Mouse (Mus musculus): Measurements from ENCODE around the gene Ryr3.

Ryr3 gene

DNA sequence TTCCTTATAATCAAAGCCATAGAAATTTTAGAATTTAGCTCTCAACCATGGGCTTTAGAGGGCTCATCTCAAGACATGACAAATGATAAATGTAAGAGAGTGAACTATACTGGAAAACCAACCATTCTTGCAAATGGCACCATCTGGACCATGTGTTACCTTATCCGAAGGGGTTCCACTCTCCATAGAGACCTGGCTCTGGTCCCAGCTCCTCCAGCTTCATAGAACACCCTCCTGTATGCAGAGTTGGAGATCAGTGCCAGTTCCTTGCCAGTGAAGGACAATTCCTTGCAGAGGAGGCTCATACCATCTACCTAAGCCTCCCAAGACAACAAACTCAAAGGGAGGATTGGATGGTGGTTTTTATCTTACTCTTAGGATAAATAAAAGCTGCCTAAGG is 268.0 kb downstream of the Ryr3 start:
- no peak for ATAC-seq (ENCODE audit: insufficient number of reproducible peaks, low FRiP score, low TSS enrichment)

DNA sequence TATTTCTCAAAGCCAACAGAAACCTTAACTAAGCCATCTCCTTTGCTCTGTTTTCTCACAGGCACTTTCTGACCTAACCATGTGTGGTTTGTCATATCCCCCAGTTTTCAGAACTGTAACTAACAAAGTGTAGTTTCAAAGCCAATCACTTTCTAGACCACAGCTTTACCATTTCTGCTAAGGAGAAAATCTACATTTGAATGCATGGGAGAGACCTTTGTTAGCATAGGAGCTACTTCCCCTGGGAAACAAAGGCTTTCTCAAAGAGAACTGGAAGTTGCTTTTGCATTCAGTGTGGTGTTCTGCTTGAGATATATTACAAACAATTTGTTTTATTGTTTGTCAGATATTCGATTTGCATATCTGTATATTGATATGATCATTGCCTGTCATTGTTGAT is 285.1 kb downstream of the Ryr3 start:
- no peak for ATAC-seq (ENCODE audit: insufficient number of reproducible peaks, low FRiP score, low TSS enrichment)

DNA sequence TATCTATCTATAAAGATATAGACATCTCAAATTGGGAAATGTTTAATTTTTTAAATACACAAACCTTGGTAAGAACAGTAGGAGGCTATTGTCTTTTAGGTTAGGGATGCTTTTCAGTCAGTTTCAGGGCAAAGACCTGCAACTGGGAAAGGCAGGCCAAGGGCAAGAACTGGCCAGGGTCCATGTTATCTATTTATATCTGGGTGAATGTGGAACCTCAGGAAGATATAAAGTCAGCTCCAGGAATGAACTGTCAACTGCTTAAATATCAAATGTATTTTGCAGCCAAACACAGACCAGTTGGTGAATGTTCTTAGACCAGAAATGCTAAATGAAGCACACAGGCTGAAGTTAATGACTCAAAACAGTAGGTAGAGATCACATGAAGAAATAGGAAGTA is 303.1 kb downstream of the Ryr3 start:
- ATAC-seq (ENCODE audit: insufficient number of reproducible peaks, low FRiP score, low TSS enrichment) = peak; percentile 72; the same call in 1 of the 2 replicates

DNA sequence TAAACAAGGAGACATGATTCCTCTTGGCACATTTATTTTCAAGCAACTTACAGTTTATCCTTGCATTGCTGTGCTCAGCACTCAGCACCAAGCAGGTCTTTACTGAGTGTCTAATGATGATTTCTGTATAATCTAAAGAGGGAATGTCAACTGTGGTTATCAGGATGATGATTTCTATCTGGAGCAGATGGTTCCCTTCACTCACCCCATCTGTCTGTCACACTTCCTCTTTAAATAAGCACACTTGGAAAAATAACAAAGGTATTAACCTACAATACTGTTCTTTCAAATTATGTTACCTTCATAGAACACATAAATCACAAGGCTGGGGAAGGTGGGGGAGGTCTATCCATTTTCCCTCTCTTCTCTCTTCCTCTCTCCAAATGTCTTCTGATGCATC is 304.3 kb downstream of the Ryr3 start:
- no peak for ATAC-seq (ENCODE audit: insufficient number of reproducible peaks, low FRiP score, low TSS enrichment)

DNA sequence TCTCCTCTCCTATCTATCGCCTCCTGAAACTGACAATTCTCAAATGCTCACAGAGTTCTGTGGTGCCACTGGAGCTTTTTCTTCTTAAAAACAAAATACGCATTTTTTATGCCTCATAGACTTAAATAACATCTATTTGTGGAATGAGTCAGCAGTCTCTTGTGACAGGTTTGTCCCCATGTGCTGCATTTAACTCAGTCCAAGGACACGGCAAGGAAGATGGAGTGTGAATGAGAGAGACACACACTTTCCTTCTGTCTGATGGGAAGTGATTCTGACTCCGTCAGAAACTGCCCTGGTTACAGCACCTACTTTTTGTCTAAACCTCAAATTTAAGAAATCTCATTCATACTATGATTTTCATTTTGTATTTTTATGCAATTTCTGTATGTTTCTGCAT is 306.3 kb downstream of the Ryr3 start:
- no peak for ATAC-seq (ENCODE audit: insufficient number of reproducible peaks, low FRiP score, low TSS enrichment)

DNA sequence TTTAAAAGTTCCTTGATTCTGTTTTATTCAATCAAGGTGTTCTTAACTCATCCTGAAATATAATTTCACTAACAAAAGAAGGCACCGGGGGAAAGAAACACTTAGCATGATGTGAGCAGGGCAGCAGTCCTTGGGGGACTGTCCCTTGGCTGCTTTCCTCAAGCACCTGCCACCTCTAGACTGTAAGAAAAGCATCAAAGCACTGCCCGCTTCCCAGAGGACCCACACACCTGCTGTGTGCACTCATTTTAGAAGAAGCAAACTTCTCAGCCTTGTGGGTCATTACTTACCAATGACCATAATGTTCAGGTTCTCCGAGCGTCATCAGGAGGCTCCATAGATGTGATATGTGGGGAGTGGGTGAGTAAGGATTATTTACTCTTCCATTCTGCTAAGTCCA is 307.8 kb downstream of the Ryr3 start:
- ATAC-seq (ENCODE audit: insufficient number of reproducible peaks, low FRiP score, low TSS enrichment) = no peak

DNA sequence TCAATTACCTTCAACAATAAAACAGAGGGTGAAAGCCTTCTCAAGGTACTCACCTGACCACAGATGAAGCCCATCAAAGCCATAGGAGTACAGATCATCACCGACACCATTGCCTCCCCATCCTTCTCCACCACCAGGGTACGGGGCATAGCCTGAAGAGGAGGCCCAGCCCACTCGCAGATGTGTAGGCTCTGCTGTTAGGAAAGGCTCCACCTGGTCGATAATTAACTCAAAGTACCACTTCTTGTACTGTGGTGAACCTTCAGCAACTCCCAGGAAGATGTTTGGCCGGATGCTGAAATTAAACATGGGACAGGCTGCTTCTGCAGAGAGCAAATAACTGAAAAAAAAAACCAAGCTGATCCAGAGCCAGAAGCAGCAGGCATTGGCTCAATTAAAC is 316.1 kb downstream of the Ryr3 start:
- no peak for ATAC-seq (ENCODE audit: insufficient number of reproducible peaks, low FRiP score, low TSS enrichment)

DNA sequence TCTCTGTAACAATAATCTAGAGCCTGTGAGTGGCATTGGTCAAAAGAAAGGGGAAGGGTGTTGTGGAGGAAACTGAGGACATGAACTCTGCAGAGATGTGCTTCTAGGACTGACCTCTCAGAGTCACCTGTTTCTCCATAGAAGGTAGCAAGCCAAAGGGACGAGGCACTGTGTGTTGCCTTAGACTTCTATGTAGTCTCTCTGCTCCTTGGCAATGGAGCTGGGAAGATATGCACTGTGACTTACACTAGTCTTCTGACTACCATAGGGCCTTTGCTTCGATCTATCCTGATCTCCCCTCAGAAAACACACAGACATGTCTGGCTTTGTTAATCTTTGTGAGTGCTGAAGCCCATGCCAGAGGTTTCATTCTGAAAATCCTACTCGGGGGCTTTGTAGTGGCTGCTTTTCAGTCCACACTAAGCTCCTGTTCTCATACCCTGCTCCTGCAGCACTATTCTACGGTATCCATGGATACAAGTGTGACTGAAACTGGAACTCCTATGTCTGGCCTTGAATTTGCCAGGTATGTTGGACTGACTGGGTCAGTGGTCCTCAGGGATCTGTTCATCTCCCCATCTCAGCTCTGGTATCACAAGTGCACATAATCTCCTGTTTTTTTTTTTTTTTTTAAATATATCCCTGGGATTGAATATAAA is 332.3 kb downstream of the Ryr3 start:
- ATAC-seq (ENCODE audit: insufficient number of reproducible peaks, low FRiP score, low TSS enrichment) = no peak

DNA sequence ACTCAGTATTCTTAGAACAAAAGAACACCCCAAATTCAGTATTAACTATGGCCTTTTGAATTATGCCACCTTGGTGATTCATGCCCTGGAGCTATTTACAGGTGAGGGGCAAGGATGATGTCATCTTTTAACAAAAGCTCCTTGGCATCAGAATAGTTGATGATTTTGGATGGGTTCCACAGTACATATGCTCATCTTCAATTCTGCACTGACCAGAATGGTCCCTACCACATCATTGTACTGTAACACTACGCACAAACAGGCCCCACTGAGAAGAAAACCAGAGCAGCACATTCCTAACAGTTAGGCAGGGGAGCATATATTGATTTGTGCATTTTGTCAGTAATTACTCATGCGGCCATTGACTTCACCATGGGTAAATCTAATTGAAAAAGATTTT is 335.1 kb downstream of the Ryr3 start:
- peak; percentile 70 for ATAC-seq (ENCODE audit: insufficient number of reproducible peaks, low FRiP score, low TSS enrichment)

DNA sequence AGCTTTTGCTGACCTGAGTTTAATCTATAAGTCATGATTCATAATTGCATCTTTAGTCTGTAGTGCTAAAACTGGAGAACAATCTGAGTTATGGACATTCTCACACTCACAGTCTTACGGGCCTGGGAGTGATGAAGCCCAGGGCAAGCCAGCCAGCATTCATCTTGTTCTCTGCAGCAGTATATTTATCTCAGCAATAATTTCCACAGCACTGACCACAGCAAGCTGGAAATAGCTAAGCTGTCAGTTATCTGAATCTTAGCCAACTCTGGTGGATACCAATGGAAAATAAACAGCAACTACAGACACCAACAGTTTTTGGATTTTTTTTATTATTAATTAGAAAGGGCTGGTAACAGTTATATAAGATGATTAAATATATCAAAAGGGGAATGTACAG is 335.5 kb downstream of the Ryr3 start:
- ATAC-seq (ENCODE audit: insufficient number of reproducible peaks, low FRiP score, low TSS enrichment) = peak; percentile 72

DNA sequence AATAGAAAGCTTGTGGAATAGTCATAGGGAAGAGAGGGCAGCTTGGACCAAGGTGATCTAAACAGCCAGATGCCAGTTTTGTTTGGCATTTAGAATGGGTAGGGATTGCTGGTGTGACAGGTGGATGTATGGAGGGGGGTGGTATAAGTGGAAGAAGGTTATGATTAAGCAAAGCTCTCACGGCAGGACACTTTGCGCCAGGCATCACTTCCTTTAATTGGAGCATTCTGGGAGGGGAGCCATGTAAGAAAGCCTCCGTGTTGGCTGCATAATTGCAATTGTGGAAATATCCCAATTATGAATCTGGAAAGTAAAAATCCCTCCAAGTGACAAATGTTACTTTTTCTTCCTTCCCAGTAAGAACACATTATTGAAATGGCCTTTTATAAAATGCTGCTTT is 339.5 kb downstream of the Ryr3 start:
- ATAC-seq (ENCODE audit: insufficient number of reproducible peaks, low FRiP score, low TSS enrichment) = peak; percentile 49

DNA sequence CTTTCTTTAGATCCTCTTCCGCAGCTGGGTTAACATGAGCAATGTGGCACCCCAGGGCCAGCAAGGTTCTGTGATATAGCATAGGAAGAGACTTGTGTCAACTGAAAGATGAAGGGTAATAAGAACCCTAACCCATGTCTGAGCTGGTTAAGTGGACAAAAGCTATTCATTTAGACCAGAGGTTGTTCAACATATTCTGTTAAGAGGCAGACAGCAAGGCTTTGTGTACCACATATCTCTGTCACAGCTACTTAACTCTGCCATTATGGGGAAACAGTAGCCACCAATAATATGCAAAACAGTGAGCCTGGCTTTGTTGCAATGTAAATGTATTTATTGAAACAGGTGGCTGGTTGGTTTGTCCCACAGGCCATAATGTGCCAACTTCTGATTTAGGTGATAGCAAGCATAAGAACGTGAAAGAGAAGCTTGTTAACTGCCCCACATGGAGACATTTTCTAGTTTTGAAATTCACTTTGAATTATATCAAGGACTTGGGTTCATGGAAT is 350.8 kb downstream of the Ryr3 start:
- ATAC-seq (ENCODE audit: insufficient number of reproducible peaks, low FRiP score, low TSS enrichment) = no peak

DNA sequence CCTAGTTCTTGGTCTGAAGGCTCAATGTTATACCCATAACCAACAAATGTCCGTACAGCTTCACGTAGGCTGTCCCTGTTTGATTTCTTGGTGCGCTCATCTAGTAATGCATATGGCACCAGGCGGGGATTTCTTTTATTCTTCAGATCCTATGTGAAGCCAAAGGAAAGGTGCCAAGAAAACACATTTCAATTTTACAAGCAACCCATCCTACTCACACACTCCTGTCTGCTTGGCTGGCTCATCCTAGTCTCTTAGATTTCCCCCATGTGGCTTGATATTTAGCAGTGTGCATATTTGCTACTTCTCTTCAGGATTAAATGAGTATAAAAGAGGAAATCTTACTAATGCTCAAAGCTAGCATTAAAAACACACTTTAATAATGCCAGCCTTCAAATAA is 355.1 kb downstream of the Ryr3 start:
- ATAC-seq (ENCODE audit: insufficient number of reproducible peaks, low FRiP score, low TSS enrichment) = no peak

DNA sequence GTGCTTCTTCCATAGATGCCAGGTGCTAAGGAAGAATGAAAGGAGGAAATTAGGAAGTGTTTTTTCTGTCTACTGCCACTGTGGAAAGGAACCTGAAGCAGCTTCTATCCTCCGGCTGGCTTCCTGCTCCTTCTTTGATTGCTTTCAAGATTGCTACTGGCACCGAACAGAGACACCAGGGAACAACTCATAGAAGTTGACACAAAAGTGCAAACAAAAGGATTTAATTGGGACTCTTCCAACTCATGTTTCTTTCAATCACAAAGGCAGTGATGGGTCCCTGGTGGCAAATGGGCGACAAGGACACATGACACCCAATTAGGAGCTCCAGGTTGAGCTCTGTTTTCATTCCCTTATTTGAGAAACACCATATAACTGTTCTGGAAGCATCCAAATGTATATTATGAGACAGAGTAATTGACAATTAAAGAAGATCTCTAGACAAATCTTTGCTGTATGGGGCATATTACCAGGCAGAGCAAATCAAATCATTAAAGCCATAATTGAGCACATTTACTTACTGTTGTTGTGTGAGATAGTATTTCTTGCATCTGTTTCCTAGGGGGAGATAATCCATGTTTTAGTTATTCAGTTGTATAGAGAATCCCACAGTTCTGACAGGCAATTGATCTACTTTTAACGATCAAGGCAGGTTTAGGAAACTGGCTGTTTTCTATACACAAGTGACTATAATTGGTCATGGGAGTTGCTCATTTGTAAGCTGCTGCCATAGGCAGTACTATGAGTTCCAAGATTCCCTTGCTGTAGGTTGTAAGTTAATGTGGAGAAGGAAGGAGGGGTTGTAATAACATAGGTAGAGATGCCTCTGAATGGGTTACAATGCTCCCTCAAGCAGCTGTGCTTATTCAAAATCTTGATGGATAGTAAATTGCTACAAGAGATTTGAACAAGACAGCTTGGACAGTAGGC is 371.0 kb downstream of the Ryr3 start:
- ATAC-seq (ENCODE audit: insufficient number of reproducible peaks, low FRiP score, low TSS enrichment) = no peak

DNA sequence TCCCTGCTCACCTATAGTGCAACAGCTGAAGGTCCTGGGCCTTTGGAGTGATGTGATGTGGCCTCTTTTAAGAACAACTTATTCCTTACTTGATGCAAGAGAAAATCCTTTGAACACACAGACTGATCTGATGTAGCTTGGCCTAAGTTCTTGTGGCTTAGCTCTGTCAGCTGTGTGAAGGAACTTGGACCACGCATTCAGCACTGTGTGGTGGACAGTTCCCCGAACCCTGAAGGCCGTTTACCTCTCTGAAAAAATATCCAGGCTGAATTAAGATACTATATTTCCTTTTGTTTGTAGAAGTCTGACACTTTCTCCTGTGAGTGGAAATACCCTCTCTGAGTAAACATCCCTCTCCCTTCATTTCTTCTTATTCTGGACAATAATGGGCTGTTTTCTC is 374.0 kb downstream of the Ryr3 start:
- no peak for ATAC-seq (ENCODE audit: insufficient number of reproducible peaks, low FRiP score, low TSS enrichment)

DNA sequence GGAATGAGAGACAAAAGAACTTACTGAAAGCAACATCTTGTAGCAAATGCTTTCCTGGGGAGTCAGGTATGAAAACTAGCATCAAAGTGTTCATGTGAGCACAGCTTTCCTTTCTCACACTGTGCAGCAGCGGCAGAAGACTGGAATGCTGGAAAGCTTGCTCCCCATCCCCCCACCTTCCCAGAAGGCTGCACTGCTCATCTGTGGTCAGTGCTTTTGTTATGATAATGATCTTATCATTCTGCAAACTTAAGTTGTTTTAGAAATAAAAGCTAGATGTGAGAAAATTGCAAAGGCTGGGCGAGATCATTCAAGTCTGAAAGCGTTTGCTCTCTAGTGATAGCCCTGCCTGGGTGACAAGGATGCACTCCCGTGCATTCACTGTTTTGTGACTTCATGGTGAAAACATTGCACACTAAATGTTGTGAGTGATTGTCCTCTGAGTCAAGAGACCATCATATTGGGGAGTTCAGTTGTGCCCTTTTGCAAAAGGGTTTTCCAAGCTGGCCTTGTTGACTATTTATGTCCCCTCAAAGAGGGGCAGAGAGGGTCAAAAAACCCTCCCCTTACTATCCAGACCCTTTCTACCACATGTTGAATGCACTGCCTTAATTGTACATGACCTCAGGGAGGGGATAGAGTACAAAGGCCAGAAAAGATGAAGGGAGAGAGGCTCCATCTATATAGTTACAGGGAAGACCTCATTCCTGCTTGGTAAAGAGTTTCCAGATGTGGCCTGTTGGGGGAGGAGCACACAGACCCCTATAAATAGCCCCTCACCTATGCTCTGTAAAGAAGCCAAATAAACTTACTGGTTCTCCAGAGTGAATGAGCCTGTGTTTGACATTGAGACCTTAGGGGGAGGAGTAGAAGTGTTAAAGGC is 385.2 kb downstream of the Ryr3 start:
- no peak for ATAC-seq (ENCODE audit: insufficient number of reproducible peaks, low FRiP score, low TSS enrichment)

DNA sequence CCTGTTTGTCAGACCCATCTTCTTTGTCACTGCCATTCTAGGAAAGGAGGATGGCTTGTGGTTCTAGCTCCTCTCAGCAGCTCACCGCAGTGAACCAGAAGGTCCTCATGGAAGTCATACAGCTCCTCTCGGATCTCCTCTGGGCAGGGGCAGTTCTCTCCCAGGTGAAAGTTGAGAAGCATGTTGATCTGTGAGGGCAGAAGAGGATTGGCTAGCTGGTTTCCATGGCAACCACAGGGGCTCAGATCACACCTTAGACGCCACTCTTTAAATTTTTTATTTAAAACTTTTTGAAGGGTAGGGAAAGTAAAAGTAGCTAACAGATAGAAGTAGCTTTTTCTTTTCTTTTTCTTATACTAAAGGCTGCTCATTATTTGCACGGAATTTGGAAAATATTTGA is 390.3 kb downstream of the Ryr3 start:
- no peak for ATAC-seq (ENCODE audit: insufficient number of reproducible peaks, low FRiP score, low TSS enrichment)

DNA sequence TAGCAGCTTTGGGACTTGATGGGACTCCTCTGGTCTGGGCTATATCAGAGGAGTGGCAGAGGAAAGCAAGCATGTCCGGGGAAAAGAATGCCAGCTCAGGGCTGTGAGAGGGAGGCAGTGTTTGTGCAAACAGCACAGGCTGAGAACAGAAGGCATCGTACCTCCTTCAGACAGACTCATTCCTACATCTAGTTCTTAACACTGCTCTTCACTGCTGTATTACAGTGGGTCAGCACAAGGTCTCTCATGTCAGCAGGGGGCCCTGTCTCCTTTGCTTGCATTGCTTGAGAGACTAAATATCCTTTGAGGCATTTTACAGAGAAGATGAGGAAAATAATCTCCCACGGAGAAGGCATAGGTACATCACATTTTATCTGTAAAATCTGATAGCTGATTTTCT is 394.2 kb downstream of the Ryr3 start:
- ATAC-seq (ENCODE audit: insufficient number of reproducible peaks, low FRiP score, low TSS enrichment) = no peak

DNA sequence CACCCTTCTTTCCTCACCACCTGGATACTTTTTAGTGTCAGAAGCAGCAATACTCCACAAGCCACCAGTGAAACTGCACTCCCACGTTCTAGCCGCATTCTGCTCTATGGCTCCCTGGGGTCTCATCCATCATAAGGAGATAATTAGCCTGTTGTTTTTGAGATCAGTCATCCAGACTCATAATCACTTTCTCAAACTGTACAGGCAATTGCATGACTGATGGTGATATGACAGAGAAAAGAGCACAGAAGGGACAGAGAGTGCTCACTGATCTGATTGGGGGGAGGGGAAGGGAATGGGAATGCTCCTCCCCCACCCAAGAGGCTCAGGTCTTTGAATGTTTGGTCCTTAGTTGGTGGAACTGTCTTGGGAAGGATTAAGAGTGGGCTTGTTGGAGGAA is 397.8 kb downstream of the Ryr3 start:
- no peak for ATAC-seq (ENCODE audit: insufficient number of reproducible peaks, low FRiP score, low TSS enrichment)

DNA sequence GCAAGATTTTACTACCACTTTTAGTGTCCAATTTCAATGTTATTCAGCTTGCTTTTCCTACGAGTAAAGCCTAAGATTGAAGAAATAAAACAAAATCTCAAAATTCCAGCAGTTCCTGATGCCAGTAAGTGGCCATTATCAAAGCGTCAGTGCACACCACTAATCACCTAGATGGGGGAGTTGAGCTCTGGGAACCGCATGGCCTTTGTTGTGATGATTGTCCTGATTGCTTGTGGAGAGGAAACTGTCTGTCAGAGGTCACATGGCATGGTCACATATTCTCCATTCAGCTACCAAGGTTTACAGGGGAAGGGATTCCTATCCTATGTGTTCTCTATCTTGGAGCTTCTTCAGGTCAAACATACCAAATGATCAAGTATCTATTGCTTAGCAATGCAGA is 399.9 kb downstream of the Ryr3 start:
- ATAC-seq (ENCODE audit: insufficient number of reproducible peaks, low FRiP score, low TSS enrichment) = no peak

DNA sequence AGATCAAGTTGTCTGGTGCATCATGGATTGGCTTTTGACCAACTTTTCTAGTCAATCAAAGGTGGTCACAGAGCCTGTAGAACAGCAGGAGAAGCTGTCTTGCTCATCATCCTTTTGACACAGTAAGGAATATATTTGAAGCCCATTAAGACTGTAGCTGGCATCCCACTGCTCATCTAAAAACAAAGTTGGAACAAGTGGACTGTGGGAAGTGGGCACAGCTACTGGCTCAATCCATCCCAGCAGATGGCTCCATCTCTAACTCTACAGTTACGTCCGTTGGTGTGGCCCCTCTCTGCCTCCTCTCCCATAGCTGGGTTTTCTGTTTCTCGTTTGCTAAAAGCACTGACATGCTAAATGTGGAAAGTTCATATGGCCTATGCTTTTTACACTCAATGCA is 400.9 kb downstream of the Ryr3 start:
- ATAC-seq (ENCODE audit: insufficient number of reproducible peaks, low FRiP score, low TSS enrichment) = no peak
